Mouse (Mus musculus): ENCODE results near the gene Slc22a7. TPM values are rescaled to one million over a fixed set of nuclear protein-coding genes. Genes with fewer than 3 reads are reported as not detected.

Slc22a7 gene
- total RNA-seq (2014; rRNA removed), result 0.93 TPM in 1 of 2 replicates, not detected in the other
- 0.20 TPM in 1 of 2 replicates, not detected in the other for polyA plus RNA-seq (2015; fragmentation: Nextera tagmentation; extraction: Ambion mirVana)

GRCm38 (mm10) chr17:46438298-46438873 lies at the start of gene Slc22a7:
Gene Slc22a7 (minus strand): TSS chr17:46438457.
- TF ChIP-seq CTCF (IDR thresholded peaks at IDR 0.05), result no peak

GRCm38 (mm10) chr17:46487431-46487830 lies 49.2 kb upstream of the Slc22a7 start, which contains the start of gene Ttbk1:
Gene Ttbk1 (minus strand): TSS chr17:46487675.
- WGBS, result 2% methylated on average over 7 of the region's 49 CpGs
- peak within 1 kb of the TSS; percentile 80 for H3K27ac ChIP-seq (ENCODE audit: low read depth, low read length)
- H3K4me3 ChIP-seq (ENCODE audit: low read depth, low read length), result peak within 1 kb of the TSS; percentile 83
- H3K27me3 ChIP-seq (ENCODE audit: insufficient read depth, low read length), result no peaks in the 10 kb centered on the region
- peak within 1 kb of the TSS; percentile 97 for H3K9ac ChIP-seq (replicated peaks; ENCODE audit: low read length, poor library complexity, severe bottlenecking)
- H3K4me2 ChIP-seq (ENCODE audit: low read depth, low read length, poor library complexity, severe bottlenecking), result peak within 1 kb of the TSS; percentile 69
- DNase-seq (ENCODE audit: low spot score) (peak; percentile 81), ATAC-seq (ENCODE audit: low FRiP score) (peak; percentile 76)
- TF ChIP-seq CTCF (IDR thresholded peaks at IDR 0.05), result no peak
- H3K4me1 ChIP-seq (ENCODE audit: insufficient read depth, low read length), result peaks cover 21% of the 10 kb centered on the region
- H3K9me3 ChIP-seq (ENCODE audit: low read length), result no peaks in the 10 kb centered on the region
- H3K36me3 ChIP-seq (ENCODE audit: insufficient read depth, low read length), result no peaks in the 10 kb centered on the region

More at GRCm38 (mm10) chr17:46438298-46438873, at the start of gene Slc22a7:
- ATAC-seq (ENCODE audit: low FRiP score), result no peak
- no peaks in the 10 kb centered on the region for H3K27me3 ChIP-seq (ENCODE audit: insufficient read depth, low read length)
- no peaks in the 10 kb centered on the region for H3K4me1 ChIP-seq (ENCODE audit: insufficient read depth, low read length)
- no peaks in the 10 kb centered on the region for H3K9me3 ChIP-seq (ENCODE audit: low read length)
- no peaks in the 10 kb centered on the region for H3K36me3 ChIP-seq (ENCODE audit: insufficient read depth, low read length)
- DNase-seq (ENCODE audit: low spot score), result no peak
- H3K27ac ChIP-seq (ENCODE audit: low read depth, low read length), result no peak within 1 kb of the TSS
- WGBS, result 84% methylated on average over 4 of the region's 4 CpGs
- H3K4me2 ChIP-seq (ENCODE audit: low read depth, low read length, poor library complexity, severe bottlenecking), result no peak within 1 kb of the TSS
- H3K9ac ChIP-seq (replicated peaks; ENCODE audit: low read length, poor library complexity, severe bottlenecking), result no peak within 1 kb of the TSS
- no peak within 1 kb of the TSS for H3K4me3 ChIP-seq (ENCODE audit: low read depth, low read length)

- ATAC-seq (ENCODE audit: low FRiP score), result peak; percentile 41
- Histone ChIP-seq H3K9me3 (ENCODE audit: low read length) (no peaks in the 10 kb centered on the region), H3K4me2 (ENCODE audit: low read depth, low read length, poor library complexity, severe bottlenecking) (peak overlapping the region; percentile 69), H3K27me3 (ENCODE audit: insufficient read depth, low read length) (no peaks in the 10 kb centered on the region), H3K36me3 (ENCODE audit: insufficient read depth, low read length) (no peaks in the 10 kb centered on the region), H3K27ac (ENCODE audit: low read depth, low read length) (peak overlapping the region; percentile 80), H3K9ac (replicated peaks; ENCODE audit: low read length, poor library complexity, severe bottlenecking) (peak overlapping the region; percentile 97), H3K4me3 (ENCODE audit: low read depth, low read length) (peak overlapping the region; percentile 83), H3K4me1 (ENCODE audit: insufficient read depth, low read length) (peaks cover 21% of the 10 kb centered on the region)
- TF ChIP-seq CTCF (IDR thresholded peaks at IDR 0.05), result no peak
- DNase-seq (ENCODE audit: low spot score), result no peak
- WGBS, result 2% methylated on average over 10 of the region's 22 CpGs
These were observed 48.7 kb upstream of the Slc22a7 start for GRCm38 (mm10) chr17:46486995-46487394.

- Histone ChIP-seq H3K27ac (ENCODE audit: low read depth, low read length) (no peak overlapping the region), H3K27me3 (ENCODE audit: insufficient read depth, low read length) (no peaks in the 10 kb centered on the region), H3K4me1 (ENCODE audit: insufficient read depth, low read length) (peaks cover 21% of the 10 kb centered on the region), H3K9ac (replicated peaks; ENCODE audit: low read length, poor library complexity, severe bottlenecking) (peak overlapping the region; percentile 54), H3K4me3 (ENCODE audit: low read depth, low read length) (peak overlapping the region; percentile 37), H3K36me3 (ENCODE audit: insufficient read depth, low read length) (peaks cover 11% of the 10 kb centered on the region), H3K4me2 (ENCODE audit: low read depth, low read length, poor library complexity, severe bottlenecking) (peak overlapping the region; percentile 82), H3K9me3 (ENCODE audit: low read length) (no peaks in the 10 kb centered on the region)
- TF ChIP-seq CTCF (IDR thresholded peaks at IDR 0.05), result peak; percentile 45
- DNase-seq (ENCODE audit: low spot score), result no peak
- WGBS, result 8% methylated on average over 6 of the region's 6 CpGs
- ATAC-seq (ENCODE audit: low FRiP score), result no peak
These were observed 46.2 kb upstream of the Slc22a7 start for GRCm38 (mm10) chr17:46484461-46484875.

- H3K27me3 ChIP-seq (ENCODE audit: insufficient read depth, low read length), result no peaks in the 10 kb centered on the region
- peak overlapping the region; percentile 82 for H3K4me2 ChIP-seq (ENCODE audit: low read depth, low read length, poor library complexity, severe bottlenecking)
- H3K9me3 ChIP-seq (ENCODE audit: low read length), result no peaks in the 10 kb centered on the region
- no peak for TF ChIP-seq CTCF (IDR thresholded peaks at IDR 0.05)
- peak overlapping the region; percentile 54 for H3K9ac ChIP-seq (replicated peaks; ENCODE audit: low read length, poor library complexity, severe bottlenecking)
- ATAC-seq (ENCODE audit: low FRiP score) (no peak), DNase-seq (ENCODE audit: low spot score) (no peak)
- 7% methylated on average over 13 of the region's 13 CpGs for WGBS
- H3K27ac ChIP-seq (ENCODE audit: low read depth, low read length), result peak overlapping the region; percentile 51; the same call in 1 of the 2 replicates
- peaks cover 21% of the 10 kb centered on the region for H3K4me1 ChIP-seq (ENCODE audit: insufficient read depth, low read length)
- H3K4me3 ChIP-seq (ENCODE audit: low read depth, low read length), result peak overlapping the region; percentile 37
- peaks cover 14% of the 10 kb centered on the region for H3K36me3 ChIP-seq (ENCODE audit: insufficient read depth, low read length)
These were observed 45.8 kb upstream of the Slc22a7 start for GRCm38 (mm10) chr17:46484021-46484431.

- peaks cover 21% of the 10 kb centered on the region for H3K4me1 ChIP-seq (ENCODE audit: insufficient read depth, low read length)
- H3K27me3 ChIP-seq (ENCODE audit: insufficient read depth, low read length), result no peaks in the 10 kb centered on the region
- DNase-seq (ENCODE audit: low spot score) (peak; percentile 74), ATAC-seq (ENCODE audit: low FRiP score) (0 out of 2 replicates have a peak, but pooled peaks have one; percentile 20)
- peak overlapping the region; percentile 54 for H3K9ac ChIP-seq (replicated peaks; ENCODE audit: low read length, poor library complexity, severe bottlenecking)
- TF ChIP-seq CTCF (IDR thresholded peaks at IDR 0.05), result no peak
- whole genome bisulfite sequencing, result 2% methylated on average over 16 of the region's 16 CpGs
- peak overlapping the region; percentile 51; the same call in 1 of the 2 replicates for H3K27ac ChIP-seq (ENCODE audit: low read depth, low read length)
- H3K36me3 ChIP-seq (ENCODE audit: insufficient read depth, low read length), result peaks cover 18% of the 10 kb centered on the region
- no peaks in the 10 kb centered on the region for H3K9me3 ChIP-seq (ENCODE audit: low read length)
- peak overlapping the region; percentile 37 for H3K4me3 ChIP-seq (ENCODE audit: low read depth, low read length)
- H3K4me2 ChIP-seq (ENCODE audit: low read depth, low read length, poor library complexity, severe bottlenecking), result peak overlapping the region; percentile 82
These were observed 45.3 kb upstream of the Slc22a7 start for GRCm38 (mm10) chr17:46483561-46484001.

Measured in midbrain, postnatal 0 days (tissue).